Mouse (Mus musculus): ENCODE measurements around the gene Dnajc9. TPM values are rescaled to one million over a fixed set of nuclear protein-coding genes. Genes with fewer than 3 reads are reported as not detected.

The Dnajc9 gene
- total RNA-seq, 2 experiments from 2014 or later = 89.9 to 251 TPM

DNA sequence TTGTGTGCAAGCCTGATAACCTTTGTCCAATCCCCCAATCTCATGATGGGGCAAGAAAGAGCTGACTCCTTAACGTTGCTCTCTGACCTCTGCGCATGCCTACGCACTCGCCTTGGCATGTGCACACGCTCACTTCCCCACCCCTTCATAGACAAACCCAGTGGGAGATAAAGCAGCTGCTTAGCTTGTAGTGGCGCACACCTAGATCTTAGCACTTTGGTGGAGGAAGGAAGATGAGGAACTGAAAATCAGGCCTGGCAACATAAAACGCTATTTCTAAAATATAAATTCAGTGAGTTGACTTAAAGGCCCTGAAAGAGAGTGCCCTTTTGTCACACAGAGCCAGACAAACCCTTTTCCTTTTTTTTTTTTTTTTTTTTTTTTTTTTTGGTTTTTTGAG is 17.9 kb downstream of the Dnajc9 start:
- peak; percentile 94 for ATAC-seq (replicated peaks; ENCODE audit: low FRiP score, low TSS enrichment, poor library complexity, severe bottlenecking)

DNA sequence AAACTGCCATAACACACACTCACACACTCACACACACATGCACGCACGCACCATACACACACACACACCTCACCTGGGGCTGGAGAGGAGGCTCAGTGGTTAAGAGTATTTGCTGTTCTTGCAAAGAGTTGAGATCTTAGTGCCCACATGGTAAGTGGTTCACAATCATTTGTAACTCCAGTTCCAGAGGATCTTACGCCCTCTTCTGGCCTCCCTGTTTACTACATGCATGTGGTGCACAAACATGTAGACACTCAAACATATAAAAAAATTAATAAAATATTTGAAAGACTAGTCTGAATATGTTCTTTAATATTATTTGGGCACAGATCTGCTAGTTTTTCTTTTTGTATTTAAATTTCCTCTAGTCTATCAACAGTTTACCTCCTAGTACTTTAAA is 20.4 kb downstream of the Dnajc9 start:
- ATAC-seq (replicated peaks; ENCODE audit: low FRiP score, low TSS enrichment, poor library complexity, severe bottlenecking) = no peak

DNA sequence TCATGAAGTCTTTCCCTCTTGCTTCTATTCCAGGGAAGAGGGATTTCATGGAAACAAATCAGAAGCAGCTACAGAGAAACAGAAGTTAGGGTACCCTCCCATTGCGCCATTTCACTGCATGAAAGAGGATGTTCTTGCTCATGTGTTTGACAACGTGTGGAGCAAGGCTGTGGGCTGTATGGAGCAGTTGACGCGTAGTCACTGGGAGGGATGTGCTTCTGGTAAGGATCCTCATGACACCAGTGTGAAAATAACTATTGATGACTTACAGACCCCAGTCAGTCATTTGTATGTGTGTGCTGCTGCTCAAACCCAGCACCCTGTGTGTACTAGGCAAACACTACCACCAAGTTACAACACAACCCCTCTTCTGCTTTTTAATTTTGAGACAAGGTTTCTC is 25.5 kb downstream of the Dnajc9 start:
- no peak for ATAC-seq (replicated peaks; ENCODE audit: low FRiP score, low TSS enrichment, poor library complexity, severe bottlenecking)

DNA sequence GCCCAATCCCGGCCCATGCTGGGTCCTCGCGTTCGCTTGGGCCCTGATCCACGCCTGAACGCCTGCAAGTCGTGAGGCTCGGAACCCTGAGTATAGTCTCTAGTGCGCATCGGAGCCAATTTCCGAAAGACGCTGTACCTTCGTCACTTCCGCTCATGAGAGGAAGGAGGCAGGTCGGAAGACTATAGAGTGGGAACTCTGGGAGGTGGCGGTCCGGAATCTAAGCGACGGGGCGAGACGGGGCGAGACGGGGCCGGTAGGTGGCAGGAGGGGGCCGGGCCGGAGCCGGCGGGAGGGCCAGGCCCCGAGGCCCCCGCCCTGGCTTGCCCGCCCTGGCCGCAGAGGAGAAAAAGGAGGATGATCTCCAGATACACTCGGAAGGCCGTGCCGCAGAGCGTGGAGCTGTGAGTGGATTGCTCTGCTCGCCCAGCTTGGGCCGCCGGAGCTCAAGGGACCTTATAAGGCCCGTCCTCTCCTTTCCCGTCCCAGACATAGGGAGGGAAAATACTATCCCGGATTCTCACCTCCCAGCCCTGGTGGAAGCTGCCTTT is 40.6 kb downstream of the Dnajc9 start, which contains the start of the genes Ecd and Fam149b:
Ecd (minus strand) TSS at position 131 of the 551 bp plus-strand sequence.
Fam149b (plus strand) TSS at position 172 of the 551 bp plus-strand sequence.
- peak; percentile 95 for ATAC-seq (replicated peaks; ENCODE audit: low FRiP score, low TSS enrichment, poor library complexity, severe bottlenecking)

DNA sequence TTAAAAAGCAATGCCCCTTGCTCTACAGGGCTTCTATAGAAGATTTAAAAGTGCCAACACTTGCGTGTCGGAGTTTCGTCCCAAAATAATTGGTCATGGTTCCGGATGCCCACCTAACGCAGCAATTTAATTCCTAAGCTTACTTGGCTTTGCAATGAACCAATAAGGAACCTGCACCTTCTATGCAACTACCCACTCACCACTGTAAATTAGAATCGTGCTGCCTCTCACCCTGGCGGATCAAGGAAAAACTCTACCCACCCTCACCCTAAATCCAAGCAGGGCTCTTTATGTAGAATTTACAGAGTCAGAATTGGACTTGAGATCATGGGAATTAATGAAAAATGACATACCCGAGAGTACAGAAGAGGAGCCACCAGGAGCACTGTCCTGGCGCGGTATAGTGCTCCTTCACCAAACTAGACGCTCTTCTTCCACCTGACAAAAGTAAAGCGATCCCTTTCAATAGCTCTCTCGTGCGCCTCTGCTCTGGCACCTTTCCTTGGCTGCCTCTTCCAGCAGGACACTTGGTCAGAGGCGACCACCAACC is 41.2 kb downstream of the Dnajc9 start:
- peak; percentile 60 for ATAC-seq (replicated peaks; ENCODE audit: low FRiP score, low TSS enrichment, poor library complexity, severe bottlenecking)

DNA sequence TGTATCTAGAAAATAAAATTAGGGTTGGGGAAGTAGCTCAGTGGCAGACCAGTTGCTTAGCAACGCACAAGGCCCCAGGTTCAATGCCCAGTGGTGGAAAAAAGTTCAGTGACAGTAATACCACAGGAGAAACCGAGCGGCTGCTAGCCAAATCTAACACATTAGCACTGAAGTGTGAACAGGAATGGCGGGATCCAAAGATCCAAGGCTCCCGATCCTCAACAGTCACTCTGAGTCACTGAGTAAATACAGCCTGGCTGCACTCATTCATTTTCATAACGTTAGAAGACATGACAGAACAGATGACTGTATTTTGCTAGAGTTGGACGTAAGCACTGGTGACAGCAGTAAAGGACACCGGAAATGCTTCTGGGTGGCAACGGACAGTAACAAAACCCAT is 42.8 kb downstream of the Dnajc9 start:
- ATAC-seq (replicated peaks; ENCODE audit: low FRiP score, low TSS enrichment, poor library complexity, severe bottlenecking) = no peak

DNA sequence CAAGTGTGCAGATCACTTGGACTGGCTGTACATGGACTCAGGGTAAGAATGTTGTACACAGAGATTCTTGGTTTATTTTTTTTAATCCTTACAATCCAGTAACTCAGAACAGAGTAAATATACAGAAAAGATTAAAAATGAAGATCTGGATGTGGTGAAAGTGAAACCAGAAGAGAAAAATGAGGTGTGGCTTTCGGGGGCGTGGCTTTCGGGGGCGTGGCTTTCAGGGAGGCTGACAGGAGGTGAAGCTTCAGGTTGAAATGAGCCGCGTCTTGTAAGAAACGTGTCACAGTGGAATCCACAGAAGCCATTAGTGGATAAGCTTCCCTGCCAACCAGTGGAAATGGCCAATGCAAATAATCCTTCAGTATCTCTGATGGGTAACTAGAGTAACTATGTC is 47.8 kb downstream of the Dnajc9 start:
- peak; percentile 67 for ATAC-seq (replicated peaks; ENCODE audit: low FRiP score, low TSS enrichment, poor library complexity, severe bottlenecking)

DNA sequence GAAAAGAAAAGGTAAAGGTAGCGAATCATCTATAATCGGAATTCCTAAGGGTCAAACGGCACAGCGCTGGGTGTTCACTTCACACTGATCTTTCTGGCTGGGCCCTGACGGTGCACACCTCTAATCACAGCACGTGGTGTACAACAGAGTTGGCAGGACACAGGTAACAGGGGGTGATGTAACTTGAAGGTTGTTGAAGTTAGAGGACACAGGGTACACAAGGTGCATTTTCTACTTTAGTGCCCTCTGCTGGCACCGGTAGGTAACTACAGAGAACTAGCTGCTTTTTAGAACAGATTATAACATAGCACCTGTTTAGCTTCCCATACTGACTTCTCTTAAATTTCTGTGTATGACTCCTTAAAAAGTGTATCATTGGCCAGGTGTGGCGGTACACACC is 48.6 kb downstream of the Dnajc9 start:
- ATAC-seq (replicated peaks; ENCODE audit: low FRiP score, low TSS enrichment, poor library complexity, severe bottlenecking) = peak; percentile 49; the same call in 1 of the 2 replicates

DNA sequence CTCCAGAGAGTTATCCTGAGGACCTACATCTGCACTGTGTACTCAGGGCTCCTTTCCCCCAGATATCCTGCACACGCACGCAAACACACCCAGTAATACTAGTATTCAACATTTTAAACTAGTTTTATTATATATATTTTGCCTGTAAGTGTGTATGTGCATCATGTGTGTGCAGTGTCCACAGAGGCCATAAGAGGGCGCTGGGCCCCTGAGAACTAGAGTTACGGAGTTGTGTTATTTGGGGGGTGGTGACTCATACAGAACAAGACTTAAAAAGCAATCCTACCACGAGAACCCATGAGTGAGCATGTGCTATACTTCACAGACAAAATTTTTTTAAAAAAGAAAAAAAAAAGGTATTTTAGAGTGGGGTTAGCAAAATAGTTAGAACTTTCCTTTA is 49.3 kb downstream of the Dnajc9 start:
- ATAC-seq (replicated peaks; ENCODE audit: low FRiP score, low TSS enrichment, poor library complexity, severe bottlenecking) = no peak

Other genes starting within 250 kb of the Dnajc9 start
- 7.4 and 7.7 TPM in 2 replicates for gene Kcnk5, start 207.1 kb downstream of the Dnajc9 start, total RNA-seq (2014; fragmentation: Nextera tagmentation)
- gene Kcnk5, start 207.1 kb downstream of the Dnajc9 start, total RNA-seq (2017) = 5.4 and 9.4 TPM in 2 replicates
- not detected in 2 replicates for gene Kcnk16, start 119.7 kb downstream of the Dnajc9 start, total RNA-seq (2014; fragmentation: Nextera tagmentation)
- not detected in 2 replicates for gene Kcnk16, start 119.7 kb downstream of the Dnajc9 start, total RNA-seq (2017)
- 9.2 and 13.0 TPM in 2 replicates for gene Nudt13, start 94.2 kb downstream of the Dnajc9 start, total RNA-seq (2014; fragmentation: Nextera tagmentation)
- 10.2 and 16.6 TPM in 2 replicates for gene Nudt13, start 94.2 kb downstream of the Dnajc9 start, total RNA-seq (2017)
- 68.2 and 69.1 TPM in 2 replicates for gene Ecd, start 40.8 kb downstream of the Dnajc9 start, total RNA-seq (2014; fragmentation: Nextera tagmentation)
- 81.3 and 85.9 TPM in 2 replicates for gene Ecd, start 40.8 kb downstream of the Dnajc9 start, total RNA-seq (2017)
- gene Fam149b, start 40.7 kb downstream of the Dnajc9 start, total RNA-seq (2014; fragmentation: Nextera tagmentation) = 16.3 and 21.6 TPM in 2 replicates
- gene Fam149b, start 40.7 kb downstream of the Dnajc9 start, total RNA-seq (2017) = 21.6 and 37.3 TPM in 2 replicates
- gene Mrps16, start 4.7 kb upstream of the Dnajc9 start, total RNA-seq (2014; fragmentation: Nextera tagmentation) = 124 and 145 TPM in 2 replicates
- 30.9 and 61.1 TPM in 2 replicates for gene Mrps16, start 4.7 kb upstream of the Dnajc9 start, total RNA-seq (2017)
- not detected in 2 replicates for gene Cfap70, start 63.3 kb upstream of the Dnajc9 start, total RNA-seq (2014; fragmentation: Nextera tagmentation)
- not detected in 2 replicates for gene Cfap70, start 63.3 kb upstream of the Dnajc9 start, total RNA-seq (2017)
- gene Anxa7, start 91.2 kb upstream of the Dnajc9 start, total RNA-seq (2014; fragmentation: Nextera tagmentation) = 89.1 and 89.2 TPM in 2 replicates
- 72.3 and 79.6 TPM in 2 replicates for gene Anxa7, start 91.2 kb upstream of the Dnajc9 start, total RNA-seq (2017)
- gene Mss51, start 108.0 kb upstream of the Dnajc9 start, total RNA-seq (2014; fragmentation: Nextera tagmentation) = 1.4 and 5.4 TPM in 2 replicates
- 0.80 TPM in 1 of 2 replicates, not detected in the other for gene Mss51, start 108.0 kb upstream of the Dnajc9 start, total RNA-seq (2017)
- gene Ppp3cb, start 157.7 kb upstream of the Dnajc9 start, total RNA-seq (2014; fragmentation: Nextera tagmentation) = 114 and 135 TPM in 2 replicates
- 60.1 and 69.9 TPM in 2 replicates for gene Ppp3cb, start 157.7 kb upstream of the Dnajc9 start, total RNA-seq (2017)